Mouse (Mus musculus): ENCODE measurements at regions not wholly inside any gene's neighbourhood (a gene's known extent, or its start where the extent isn't known, plus 50 kb on each side); places are given as distances from the start of the nearest gene placed in this dataset.

- Histone ChIP-seq H3K9me3 (no peaks in the 10 kb centered on the region), H3K4me3 (replicated peaks) (no peak overlapping the region), H3K27me3 (replicated peaks) (no peaks in the 10 kb centered on the region), H3K4me2 (replicated peaks) (no peak overlapping the region), H3K9ac (no peak overlapping the region), H3K27ac (no peak overlapping the region), H3K36me3 (no peaks in the 10 kb centered on the region), H3K4me1 (replicated peaks) (peaks cover 19% of the 10 kb centered on the region)
- WGBS = 40% methylated on average over 17 of the region's 17 CpGs
- peak; percentile 39 for ATAC-seq
Observed at GRCm38 (mm10) chr10:66909905-66910681, 185.8 kb upstream of the Jmjd1c start.

GRCm38 (mm10) chr10:66911261-66911911, 184.5 kb upstream of the Jmjd1c start:
- Histone ChIP-seq H3K4me2 (replicated peaks) (0 out of 2 replicates have a peak overlapping the region, but pooled peaks have one; percentile 19), H3K9ac (no peak overlapping the region), H3K4me3 (replicated peaks) (no peak overlapping the region), H3K27me3 (replicated peaks) (no peaks in the 10 kb centered on the region), H3K36me3 (no peaks in the 10 kb centered on the region), H3K9me3 (no peaks in the 10 kb centered on the region), H3K4me1 (replicated peaks) (peaks cover 19% of the 10 kb centered on the region), H3K27ac (peak overlapping the region; percentile 37)
- 58% methylated on average over 10 of the region's 10 CpGs for whole genome bisulfite sequencing
- no peak for ATAC-seq

- Histone ChIP-seq H3K36me3 (no peaks in the 10 kb centered on the region), H3K27ac (no peak overlapping the region), H3K4me2 (replicated peaks) (no peak overlapping the region), H3K9ac (no peak overlapping the region), H3K27me3 (replicated peaks) (no peaks in the 10 kb centered on the region), H3K4me1 (replicated peaks) (peaks cover 19% of the 10 kb centered on the region), H3K4me3 (replicated peaks) (no peak overlapping the region), H3K9me3 (no peaks in the 10 kb centered on the region)
- no peak for ATAC-seq
- 70% methylated on average over 4 of the region's 4 CpGs for WGBS
Observed at GRCm38 (mm10) chr10:66912440-66912839, 183.5 kb upstream of the Jmjd1c start.

GRCm38 (mm10) chr10:66913187-66913586, 182.7 kb upstream of the Jmjd1c start:
- Histone ChIP-seq H3K4me1 (replicated peaks) (peaks cover 19% of the 10 kb centered on the region), H3K4me3 (replicated peaks) (no peak overlapping the region), H3K4me2 (replicated peaks) (no peak overlapping the region), H3K9ac (no peak overlapping the region), H3K27ac (no peak overlapping the region), H3K9me3 (no peaks in the 10 kb centered on the region), H3K27me3 (replicated peaks) (no peaks in the 10 kb centered on the region), H3K36me3 (no peaks in the 10 kb centered on the region)
- WGBS = 54% methylated on average over 14 of the region's 14 CpGs
- no peak for ATAC-seq

GRCm38 (mm10) chr10:66913627-66914026, 182.3 kb upstream of the Jmjd1c start:
- peaks cover 19% of the 10 kb centered on the region for H3K4me1 ChIP-seq (replicated peaks)
- 45% methylated on average over 8 of the region's 8 CpGs for WGBS
- peak; percentile 46; the same call in 1 of the 2 replicates for ATAC-seq
- H3K9ac ChIP-seq = no peak overlapping the region
- H3K4me2 ChIP-seq (replicated peaks) = no peak overlapping the region
- no peaks in the 10 kb centered on the region for H3K36me3 ChIP-seq
- H3K27ac ChIP-seq = no peak overlapping the region
- no peaks in the 10 kb centered on the region for H3K9me3 ChIP-seq
- H3K4me3 ChIP-seq (replicated peaks) = no peak overlapping the region
- no peaks in the 10 kb centered on the region for H3K27me3 ChIP-seq (replicated peaks)

- H3K27ac ChIP-seq = no peak overlapping the region
- H3K36me3 ChIP-seq = no peaks in the 10 kb centered on the region
- no peaks in the 10 kb centered on the region for H3K9me3 ChIP-seq
- H3K4me3 ChIP-seq (replicated peaks) = no peak overlapping the region
- H3K4me2 ChIP-seq (replicated peaks) = no peak overlapping the region
- H3K4me1 ChIP-seq (replicated peaks) = peaks cover 19% of the 10 kb centered on the region
- WGBS = 43% methylated on average over 12 of the region's 12 CpGs
- no peak for ATAC-seq
- no peaks in the 10 kb centered on the region for H3K27me3 ChIP-seq (replicated peaks)
- no peak overlapping the region for H3K9ac ChIP-seq
Observed at GRCm38 (mm10) chr10:66914288-66914975, 181.5 kb upstream of the Jmjd1c start.

GRCm38 (mm10) chr10:66915801-66916200, 180.1 kb upstream of the Jmjd1c start:
- H3K27ac ChIP-seq = no peak overlapping the region
- no peaks in the 10 kb centered on the region for H3K9me3 ChIP-seq
- H3K9ac ChIP-seq = no peak overlapping the region
- H3K27me3 ChIP-seq (replicated peaks) = no peaks in the 10 kb centered on the region
- no peak overlapping the region for H3K4me2 ChIP-seq (replicated peaks)
- H3K4me1 ChIP-seq (replicated peaks) = peaks cover 26% of the 10 kb centered on the region
- 76% methylated on average over 10 of the region's 10 CpGs for WGBS
- no peaks in the 10 kb centered on the region for H3K36me3 ChIP-seq
- no peak overlapping the region for H3K4me3 ChIP-seq (replicated peaks)
- no peak for ATAC-seq

- Histone ChIP-seq H3K9me3 (no peaks in the 10 kb centered on the region), H3K4me2 (replicated peaks) (no peak overlapping the region), H3K36me3 (no peaks in the 10 kb centered on the region), H3K27ac (no peak overlapping the region), H3K4me3 (replicated peaks) (no peak overlapping the region), H3K9ac (no peak overlapping the region), H3K4me1 (replicated peaks) (peaks cover 34% of the 10 kb centered on the region), H3K27me3 (replicated peaks) (no peaks in the 10 kb centered on the region)
- 94% methylated on average over 2 of the region's 2 CpGs for WGBS
- ATAC-seq = no peak
Observed at GRCm38 (mm10) chr10:66917725-66918124, 178.2 kb upstream of the Jmjd1c start.

GRCm38 (mm10) chr10:66918713-66919112, 177.2 kb upstream of the Jmjd1c start:
- no peak for ATAC-seq
- Histone ChIP-seq H3K9me3 (no peaks in the 10 kb centered on the region), H3K4me1 (replicated peaks) (peaks cover 35% of the 10 kb centered on the region), H3K27ac (no peak overlapping the region), H3K9ac (no peak overlapping the region), H3K4me3 (replicated peaks) (no peak overlapping the region), H3K4me2 (replicated peaks) (no peak overlapping the region), H3K27me3 (replicated peaks) (no peaks in the 10 kb centered on the region), H3K36me3 (no peaks in the 10 kb centered on the region)
- WGBS = 92% methylated on average over 2 of the region's 2 CpGs

GRCm38 (mm10) chr10:66919953-66920760, 175.8 kb upstream of the Jmjd1c start:
- Histone ChIP-seq H3K9ac (peak overlapping the region; percentile 9; the same call in 1 of the 2 replicates), H3K4me2 (replicated peaks) (peak overlapping the region; percentile 54), H3K4me3 (replicated peaks) (peak overlapping the region; percentile 9; the same call in 1 of the 2 replicates), H3K4me1 (replicated peaks) (peaks cover 27% of the 10 kb centered on the region), H3K27me3 (replicated peaks) (no peaks in the 10 kb centered on the region), H3K27ac (peak overlapping the region; percentile 82), H3K36me3 (no peaks in the 10 kb centered on the region), H3K9me3 (no peaks in the 10 kb centered on the region)
- ATAC-seq = peak; percentile 77
- under 1% methylated on average over 14 of the region's 14 CpGs for WGBS

GRCm38 (mm10) chr10:66920761-66921684, 174.9 kb upstream of the Jmjd1c start:
- peak overlapping the region; percentile 9; the same call in 1 of the 2 replicates for H3K4me3 ChIP-seq (replicated peaks)
- H3K36me3 ChIP-seq = no peaks in the 10 kb centered on the region
- peak overlapping the region; percentile 54 for H3K4me2 ChIP-seq (replicated peaks)
- WGBS = 13% methylated on average over 27 of the region's 27 CpGs
- H3K9me3 ChIP-seq = no peaks in the 10 kb centered on the region
- peaks cover 27% of the 10 kb centered on the region for H3K4me1 ChIP-seq (replicated peaks)
- no peaks in the 10 kb centered on the region for H3K27me3 ChIP-seq (replicated peaks)
- peak; percentile 82 for ATAC-seq
- peak overlapping the region; percentile 82 for H3K27ac ChIP-seq
- no peak overlapping the region for H3K9ac ChIP-seq

All from intestine, embryonic 15.5 days (tissue).